Mouse (Mus musculus): Measurements from ENCODE around the gene C2cd4d. TPM values are rescaled to one million over a fixed set of nuclear protein-coding genes. Genes with fewer than 3 reads are reported as not detected.

Gene C2cd4d
- polyA plus RNA-seq, 1 experiment, result 0.39 TPM

- H3K4me3 ChIP-seq (ENCODE audit: control insufficient read depth, insufficient read depth, low read length), result no peak overlapping the region
- WGBS, result 84% methylated on average over 3 of the region's 3 CpGs
- TF ChIP-seq POLR2A (IDR thresholded peaks at IDR 0.05; ENCODE audit: control insufficient read depth, extremely low read depth, insufficient read depth, low read length, poor library complexity) (no peak), CTCF (IDR thresholded peaks at IDR 0.05; ENCODE audit: borderline replicate concordance, control insufficient read depth, extremely low read depth, insufficient read depth, low read length, poor library complexity) (no peak)
- no peaks in the 10 kb centered on the region for H3K36me3 ChIP-seq (ENCODE audit: control insufficient read depth, insufficient read depth, low read length)
- H3K4me1 ChIP-seq (replicated peaks; ENCODE audit: control insufficient read depth, insufficient read depth, low read length), result peaks cover 10% of the 10 kb centered on the region
- H3K27ac ChIP-seq (ENCODE audit: control insufficient read depth, insufficient read depth, low read length), result no peak overlapping the region
- no peaks in the 10 kb centered on the region; the same call in 1 of the 2 replicates for H3K27me3 ChIP-seq (ENCODE audit: control insufficient read depth, insufficient read depth, low read length)
- DNase-seq, result no peak
Observed at GRCm38 (mm10) chr3:94344897-94345296, 17.3 kb upstream of the C2cd4d start.

- 66% methylated on average over 2 of the region's 2 CpGs for WGBS
Observed at GRCm38 (mm10) chr3:94348146-94348545, 14.1 kb upstream of the C2cd4d start.

GRCm38 (mm10) chr3:94360812-94361211, 1.4 kb upstream of the C2cd4d start:
- no peak for TF ChIP-seq POLR2A (IDR thresholded peaks at IDR 0.05; ENCODE audit: control insufficient read depth, extremely low read depth, insufficient read depth, low read length, poor library complexity)
- no peak for TF ChIP-seq CTCF (IDR thresholded peaks at IDR 0.05; ENCODE audit: borderline replicate concordance, control insufficient read depth, extremely low read depth, insufficient read depth, low read length, poor library complexity)
- peaks cover 7% of the 10 kb centered on the region for H3K4me1 ChIP-seq (replicated peaks; ENCODE audit: control insufficient read depth, insufficient read depth, low read length)
- H3K36me3 ChIP-seq (ENCODE audit: control insufficient read depth, insufficient read depth, low read length), result peaks cover 14% of the 10 kb centered on the region
- H3K27me3 ChIP-seq (ENCODE audit: control insufficient read depth, insufficient read depth, low read length), result no peaks in the 10 kb centered on the region
- H3K4me3 ChIP-seq (ENCODE audit: control insufficient read depth, insufficient read depth, low read length), result no peak overlapping the region
- no peak for DNase-seq
- no peak overlapping the region for H3K27ac ChIP-seq (ENCODE audit: control insufficient read depth, insufficient read depth, low read length)
- 3% methylated on average over 1 of the region's 1 CpGs for WGBS

More at GRCm38 (mm10) chr3:94348146-94348545, 14.1 kb upstream of the C2cd4d start:
- H3K36me3 ChIP-seq (ENCODE audit: control insufficient read depth, insufficient read depth, low read length), result no peaks in the 10 kb centered on the region
- no peaks in the 10 kb centered on the region; the same call in 1 of the 2 replicates for H3K27me3 ChIP-seq (ENCODE audit: control insufficient read depth, insufficient read depth, low read length)
- no peak overlapping the region for H3K4me3 ChIP-seq (ENCODE audit: control insufficient read depth, insufficient read depth, low read length)
- peaks cover 7% of the 10 kb centered on the region for H3K4me1 ChIP-seq (replicated peaks; ENCODE audit: control insufficient read depth, insufficient read depth, low read length)
- H3K27ac ChIP-seq (ENCODE audit: control insufficient read depth, insufficient read depth, low read length), result no peak overlapping the region
- DNase-seq, result no peak
- TF ChIP-seq POLR2A (IDR thresholded peaks at IDR 0.05; ENCODE audit: control insufficient read depth, extremely low read depth, insufficient read depth, low read length, poor library complexity) (no peak), CTCF (IDR thresholded peaks at IDR 0.05; ENCODE audit: borderline replicate concordance, control insufficient read depth, extremely low read depth, insufficient read depth, low read length, poor library complexity) (no peak)

- peaks cover 22% of the 10 kb centered on the region for H3K36me3 ChIP-seq (ENCODE audit: control insufficient read depth, insufficient read depth, low read length)
- TF ChIP-seq POLR2A (IDR thresholded peaks at IDR 0.05; ENCODE audit: control insufficient read depth, extremely low read depth, insufficient read depth, low read length, poor library complexity) (no peak), CTCF (IDR thresholded peaks at IDR 0.05; ENCODE audit: borderline replicate concordance, control insufficient read depth, extremely low read depth, insufficient read depth, low read length, poor library complexity) (no peak)
- H3K27ac ChIP-seq (ENCODE audit: control insufficient read depth, insufficient read depth, low read length), result no peak overlapping the region
- peak overlapping the region; percentile 4; the same call in 1 of the 2 replicates for H3K4me3 ChIP-seq (ENCODE audit: control insufficient read depth, insufficient read depth, low read length)
- 19% methylated on average over 97 of the region's 97 CpGs for WGBS
- no peak for DNase-seq
- no peaks in the 10 kb centered on the region for H3K27me3 ChIP-seq (ENCODE audit: control insufficient read depth, insufficient read depth, low read length)
- peaks cover 13% of the 10 kb centered on the region for H3K4me1 ChIP-seq (replicated peaks; ENCODE audit: control insufficient read depth, insufficient read depth, low read length)
Observed at GRCm38 (mm10) chr3:94363291-94364153, 1.3 kb downstream of the C2cd4d start.

- TF ChIP-seq POLR2A (IDR thresholded peaks at IDR 0.05; ENCODE audit: control insufficient read depth, extremely low read depth, insufficient read depth, low read length, poor library complexity), result no peak
- 0 out of 2 replicates have a peak, but pooled peaks have one; percentile 15 for TF ChIP-seq CTCF (IDR thresholded peaks at IDR 0.05; ENCODE audit: borderline replicate concordance, control insufficient read depth, extremely low read depth, insufficient read depth, low read length, poor library complexity)
- H3K36me3 ChIP-seq (ENCODE audit: control insufficient read depth, insufficient read depth, low read length), result peaks cover 22% of the 10 kb centered on the region
- WGBS, result 17% methylated on average over 23 of the region's 23 CpGs
- H3K4me3 ChIP-seq (ENCODE audit: control insufficient read depth, insufficient read depth, low read length), result no peak overlapping the region
- DNase-seq, result no peak
- no peak overlapping the region for H3K27ac ChIP-seq (ENCODE audit: control insufficient read depth, insufficient read depth, low read length)
- no peaks in the 10 kb centered on the region for H3K27me3 ChIP-seq (ENCODE audit: control insufficient read depth, insufficient read depth, low read length)
- peaks cover 16% of the 10 kb centered on the region for H3K4me1 ChIP-seq (replicated peaks; ENCODE audit: control insufficient read depth, insufficient read depth, low read length)
Observed at GRCm38 (mm10) chr3:94364154-94364526, 1.9 kb downstream of the C2cd4d start.

- no peak overlapping the region for H3K27ac ChIP-seq (ENCODE audit: control insufficient read depth, insufficient read depth, low read length)
- peaks cover 27% of the 10 kb centered on the region for H3K4me1 ChIP-seq (replicated peaks; ENCODE audit: control insufficient read depth, insufficient read depth, low read length)
- peaks cover 22% of the 10 kb centered on the region for H3K36me3 ChIP-seq (ENCODE audit: control insufficient read depth, insufficient read depth, low read length)
- peak; percentile 82 for DNase-seq
- H3K27me3 ChIP-seq (ENCODE audit: control insufficient read depth, insufficient read depth, low read length), result no peaks in the 10 kb centered on the region
- no peak for TF ChIP-seq POLR2A (IDR thresholded peaks at IDR 0.05; ENCODE audit: control insufficient read depth, extremely low read depth, insufficient read depth, low read length, poor library complexity)
- peak; percentile 69; the same call in 1 of the 2 replicates for TF ChIP-seq CTCF (IDR thresholded peaks at IDR 0.05; ENCODE audit: borderline replicate concordance, control insufficient read depth, extremely low read depth, insufficient read depth, low read length, poor library complexity)
- no peak overlapping the region for H3K4me3 ChIP-seq (ENCODE audit: control insufficient read depth, insufficient read depth, low read length)
- WGBS, result 32% methylated on average over 3 of the region's 3 CpGs
Observed at GRCm38 (mm10) chr3:94366761-94367160, 4.5 kb downstream of the C2cd4d start.
